Mouse (Mus musculus) spleen, adult 2 months (tissue): Measurements from ENCODE around the gene 4921504E06Rik. TPM values are rescaled to one million over a fixed set of nuclear protein-coding genes. Genes with fewer than 3 reads are reported as not detected.

ENCODE experiments used
- DNase-seq, 2 experiments: peaks; one replicate each; pipeline versions ENCODE4 v3.0.0 to v3.0.0-alpha.2; 2012 to 2021; ENCODE audit warnings: low spot score in 2 of 2, low read depth in 1 of 2
- H3K27ac ChIP-seq: fragments of 200-500 bp; 2 replicates; pipeline ENCODE4 v1.5.1; 2012; ENCODE audit warnings: low read length, inconsistent platforms; ENCODE audit not compliant: insufficient read depth
- H3K27me3 ChIP-seq: fragments of 200-500 bp; 2 replicates; pipeline ENCODE4 v1.6.1; 2012; ENCODE audit warnings: mild to moderate bottlenecking, moderate library complexity, low read length, inconsistent platforms; ENCODE audit not compliant: control insufficient read depth, insufficient read depth
- H3K36me3 ChIP-seq: fragments of 200-500 bp; 2 replicates; pipeline ENCODE4 v1.6.1; 2012; ENCODE audit warnings: mild to moderate bottlenecking, low read length, inconsistent platforms; ENCODE audit not compliant: control insufficient read depth, insufficient read depth
- H3K4me1 ChIP-seq: fragments of 200-500 bp; 2 replicates; pipeline ENCODE4 v1.6.1; 2011; ENCODE audit warnings: inconsistent platforms; ENCODE audit not compliant: control insufficient read depth, insufficient read depth, insufficient read length
- H3K4me3 ChIP-seq: fragments of 200-500 bp; 2 replicates; pipeline ENCODE4 v1.5.1; 2011; ENCODE audit warnings: mild to moderate bottlenecking, inconsistent platforms; ENCODE audit not compliant: insufficient read depth, insufficient read length; ENCODE audit errors: extremely low read depth
- CTCF ChIP-seq: fragments of 200-500 bp; IDR thresholded peaks from 2 replicates; pipeline ENCODE4 v1.5.1; 2011; ENCODE audit warnings: mild to moderate bottlenecking, inconsistent platforms; ENCODE audit not compliant: insufficient read depth, insufficient read length, insufficient replicate concordance; ENCODE audit errors: extremely low read depth
- POLR2A ChIP-seq: fragments of 200-500 bp; IDR thresholded peaks from 2 replicates; pipeline ENCODE4 v1.6.1; 2011; ENCODE audit warnings: low read depth, low read length, inconsistent platforms
- WGBS: fragments of 180-500 bp; shearing (Covaris S2); methylation state at CpG from one replicate; pipeline ENCODE4 v1.1.7; 2018; 5-methylcytosine and 5-hydroxymethylcytosine counted together
- polyA plus RNA-seq: library from polyadenylated mRNA; depleted of rRNA; stranded (reverse); fragments of >200 nt; gene quantifications from 2 replicates; pipeline ENCODE4 v1.2.3, GENCODE M21; 2012

4921504E06Rik gene
- polyA plus RNA-seq, 1 experiment: not detected

DNA sequence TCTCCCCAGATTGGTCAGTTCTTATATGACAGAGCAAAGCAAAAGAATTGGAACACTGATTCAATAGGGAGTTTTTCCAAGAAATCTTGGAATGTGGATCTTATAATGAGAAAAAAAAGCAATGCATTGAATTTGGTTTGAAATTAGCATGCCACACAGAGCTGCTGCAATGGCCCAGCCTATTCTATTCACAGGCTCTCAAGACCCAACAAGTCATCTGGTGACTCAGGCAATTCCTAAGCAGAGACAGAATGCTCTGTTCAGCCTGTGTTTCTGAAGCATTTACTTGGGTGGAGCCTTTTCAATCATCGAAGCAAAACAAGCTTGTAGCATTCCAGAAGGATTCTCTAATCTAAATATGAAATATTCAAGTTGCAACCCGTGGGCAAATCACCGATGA lies 26.1 kb upstream of the 4921504E06Rik start:
- DNase-seq: no peak
- Histone ChIP-seq H3K27me3 (no peaks in the 10 kb centered on the region), H3K36me3 (no peaks in the 10 kb centered on the region), H3K4me3 (no peak overlapping the region; the same call in 1 of the 2 replicates), H3K27ac (no peak overlapping the region), H3K4me1 (no peaks in the 10 kb centered on the region)
- TF ChIP-seq POLR2A (no peak), CTCF (no peak)
- WGBS: 90% methylated on average over 3 of the region's 3 CpGs

DNA sequence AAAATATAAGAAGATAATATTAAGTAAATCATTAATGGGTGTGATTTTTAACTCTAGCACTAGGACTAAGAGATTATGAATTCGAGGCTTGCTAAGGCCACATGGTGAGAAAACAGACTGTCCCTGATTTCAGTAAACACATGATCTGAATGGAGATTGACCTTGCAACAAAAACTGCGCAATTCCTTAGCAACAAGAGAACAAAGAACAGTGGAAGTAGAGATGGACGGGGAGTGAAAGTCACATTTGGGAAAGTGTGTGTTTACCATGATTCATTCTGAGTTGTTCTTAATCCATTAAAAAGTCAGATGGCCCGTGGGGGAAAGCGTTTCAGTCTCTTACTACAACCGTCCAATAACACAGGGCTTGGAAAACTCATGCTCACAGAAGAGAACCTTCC lies 25.5 kb upstream of the 4921504E06Rik start:
- WGBS: 90% methylated on average over 6 of the region's 6 CpGs
- Histone ChIP-seq H3K4me3 (no peak overlapping the region), H3K27ac (no peak overlapping the region), H3K36me3 (no peaks in the 10 kb centered on the region), H3K4me1 (no peaks in the 10 kb centered on the region), H3K27me3 (no peaks in the 10 kb centered on the region)
- no peak for TF ChIP-seq POLR2A
- TF ChIP-seq CTCF: no peak
- DNase-seq: no peak

DNA sequence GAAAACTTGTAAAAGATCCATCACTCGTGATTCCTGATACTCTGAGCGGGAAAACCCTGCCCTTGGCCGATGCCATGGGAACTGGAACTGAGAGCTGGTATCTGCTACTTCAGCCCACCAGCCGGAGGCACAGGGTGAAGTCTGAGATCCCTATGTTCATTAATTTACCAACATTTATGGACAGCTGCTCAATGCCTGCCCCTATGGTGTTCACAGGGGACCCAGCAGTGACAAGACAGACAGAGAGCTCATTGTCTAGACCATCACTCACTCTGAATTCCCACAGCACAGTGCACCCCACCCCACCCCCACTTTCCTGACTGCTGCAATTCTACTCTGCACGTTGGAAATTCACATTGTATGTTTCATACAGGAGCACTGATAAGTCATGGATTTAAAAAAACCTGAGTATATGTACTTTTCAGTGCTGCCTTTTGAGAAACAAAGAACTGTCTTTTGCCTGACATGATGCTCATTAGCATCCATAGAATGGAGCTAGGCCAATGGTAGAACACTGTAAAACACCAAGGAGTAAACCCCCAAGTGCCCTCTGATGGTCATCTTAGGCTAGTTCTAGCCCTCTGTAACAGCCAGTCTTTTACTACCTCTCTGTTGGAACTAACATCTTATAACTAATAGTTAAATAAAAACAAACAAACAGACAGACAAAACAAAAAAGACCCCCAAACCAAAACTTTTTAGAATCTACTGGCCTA lies 8.6 kb upstream of the 4921504E06Rik start:
- WGBS: 85% methylated on average over 5 of the region's 5 CpGs
- no peak for TF ChIP-seq CTCF
- no peak for TF ChIP-seq POLR2A

DNA sequence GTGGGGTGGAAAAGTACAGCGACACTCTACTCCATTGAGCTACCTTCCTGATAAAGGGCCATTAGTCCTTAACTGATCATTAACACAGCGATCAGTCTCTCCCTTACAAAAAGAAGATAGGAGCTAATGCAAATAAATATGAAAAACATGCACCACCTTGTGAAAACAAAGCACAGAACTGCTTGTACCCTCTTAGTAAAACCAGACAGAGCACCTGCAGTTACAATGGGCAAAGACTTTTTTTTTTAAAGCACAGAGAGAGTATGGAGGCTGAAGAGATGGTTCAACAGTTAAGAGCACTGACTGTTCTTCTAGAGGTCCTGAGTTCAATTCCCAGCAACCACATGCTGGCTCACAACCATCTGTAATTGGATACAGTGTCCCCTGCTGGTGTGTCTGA lies 6.9 kb upstream of the 4921504E06Rik start:
- no peak for TF ChIP-seq CTCF
- TF ChIP-seq POLR2A: no peak
- WGBS: 94% methylated on average over 2 of the region's 2 CpGs
- Histone ChIP-seq H3K4me1 (no peaks in the 10 kb centered on the region), H3K4me3 (no peak overlapping the region), H3K27ac (no peak overlapping the region), H3K36me3 (no peaks in the 10 kb centered on the region), H3K27me3 (no peaks in the 10 kb centered on the region)
- no peak for DNase-seq

More for the DNA sequence above, 8.6 kb upstream of the 4921504E06Rik start:
- no peaks in the 10 kb centered on the region for H3K4me1 ChIP-seq
- H3K27me3 ChIP-seq: no peaks in the 10 kb centered on the region
- no peak for DNase-seq
- H3K4me3 ChIP-seq: no peak overlapping the region
- no peaks in the 10 kb centered on the region for H3K36me3 ChIP-seq
- no peak overlapping the region for H3K27ac ChIP-seq

DNA sequence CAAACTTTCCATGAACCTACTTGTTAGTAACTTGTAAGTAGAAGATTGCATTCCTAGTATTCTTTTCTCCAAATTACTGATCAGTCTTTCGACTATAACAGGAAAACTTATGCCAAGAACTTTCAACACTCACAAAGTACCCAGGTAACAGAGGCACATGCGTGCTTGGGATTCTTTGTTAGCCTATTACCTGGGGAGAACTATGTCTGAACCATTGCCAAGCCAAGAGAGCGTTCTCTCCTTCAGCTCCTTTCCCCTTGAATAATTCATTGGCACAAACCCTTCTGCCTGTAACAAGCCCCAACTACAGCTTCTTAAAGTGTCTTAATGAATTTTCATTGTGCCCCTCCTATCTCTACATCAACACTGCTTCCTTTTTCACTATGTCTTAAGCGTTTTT lies 6.4 kb upstream of the 4921504E06Rik start:
- TF ChIP-seq POLR2A (no peak), CTCF (no peak)
- no peak for DNase-seq
- no peak overlapping the region for H3K27ac ChIP-seq
- H3K27me3 ChIP-seq: no peaks in the 10 kb centered on the region
- no peaks in the 10 kb centered on the region for H3K4me1 ChIP-seq
- H3K36me3 ChIP-seq: no peaks in the 10 kb centered on the region
- WGBS: 75% methylated on average over 4 of the region's 4 CpGs
- no peak overlapping the region for H3K4me3 ChIP-seq

DNA sequence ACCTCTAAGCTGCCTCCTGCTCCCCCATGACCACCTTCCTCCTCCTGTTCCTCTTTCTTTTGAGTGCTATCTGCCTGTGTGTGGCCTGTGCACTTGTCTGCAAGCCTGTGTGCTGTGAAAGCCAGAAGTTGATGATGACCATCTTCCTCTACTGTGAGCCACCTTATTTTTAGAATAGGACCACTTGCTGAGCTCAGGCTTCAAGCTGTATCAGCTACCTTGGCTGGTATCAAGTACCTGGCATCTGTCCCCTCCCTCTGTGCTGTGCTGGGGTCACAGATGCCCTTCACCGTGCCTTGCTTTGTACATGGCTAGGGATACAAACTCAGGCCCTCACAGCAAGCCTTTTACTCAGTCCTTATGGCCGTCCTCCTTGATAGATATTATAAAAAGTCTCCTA lies 2.3 kb downstream of the 4921504E06Rik start:
- H3K4me1 ChIP-seq: no peaks in the 10 kb centered on the region
- H3K4me3 ChIP-seq: no peak overlapping the region
- WGBS: 86% methylated on average over 2 of the region's 2 CpGs
- no peak for DNase-seq
- no peak for TF ChIP-seq CTCF
- TF ChIP-seq POLR2A: no peak
- no peak overlapping the region for H3K27ac ChIP-seq
- no peaks in the 10 kb centered on the region for H3K27me3 ChIP-seq
- no peaks in the 10 kb centered on the region for H3K36me3 ChIP-seq

DNA sequence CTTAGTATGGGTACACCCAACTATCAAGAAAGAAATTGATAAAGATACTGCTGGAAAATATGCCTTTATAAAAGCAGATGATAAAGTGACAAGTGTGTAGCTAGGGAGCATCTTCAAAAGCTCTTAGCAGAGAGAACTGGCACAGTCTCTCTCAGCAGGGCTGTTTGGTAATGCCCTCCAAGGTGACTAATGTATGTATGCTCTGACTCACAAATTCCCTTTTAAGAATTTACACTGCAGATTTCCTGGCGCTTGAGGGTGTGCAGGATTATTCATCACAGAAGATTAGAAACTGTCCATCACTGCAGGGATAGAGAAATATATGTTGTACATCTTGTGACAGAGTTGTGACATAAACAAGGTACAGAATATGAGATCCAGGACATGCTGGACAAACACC lies 12.8 kb downstream of the 4921504E06Rik start:
- Histone ChIP-seq H3K4me1 (no peaks in the 10 kb centered on the region), H3K4me3 (no peak overlapping the region), H3K27ac (no peak overlapping the region), H3K36me3 (no peaks in the 10 kb centered on the region), H3K27me3 (no peaks in the 10 kb centered on the region)
- TF ChIP-seq POLR2A (no peak), CTCF (no peak)
- no peak for DNase-seq
- 74% methylated on average over 1 of the region's 1 CpGs for WGBS
